Mouse (Mus musculus): ENCODE results near the gene Tmem211. TPM values are rescaled to one million over a fixed set of nuclear protein-coding genes. Genes with fewer than 3 reads are reported as not detected.

Tmem211 gene
- polyA plus RNA-seq, 1 experiment from 2014 or later: not detected

DNA sequence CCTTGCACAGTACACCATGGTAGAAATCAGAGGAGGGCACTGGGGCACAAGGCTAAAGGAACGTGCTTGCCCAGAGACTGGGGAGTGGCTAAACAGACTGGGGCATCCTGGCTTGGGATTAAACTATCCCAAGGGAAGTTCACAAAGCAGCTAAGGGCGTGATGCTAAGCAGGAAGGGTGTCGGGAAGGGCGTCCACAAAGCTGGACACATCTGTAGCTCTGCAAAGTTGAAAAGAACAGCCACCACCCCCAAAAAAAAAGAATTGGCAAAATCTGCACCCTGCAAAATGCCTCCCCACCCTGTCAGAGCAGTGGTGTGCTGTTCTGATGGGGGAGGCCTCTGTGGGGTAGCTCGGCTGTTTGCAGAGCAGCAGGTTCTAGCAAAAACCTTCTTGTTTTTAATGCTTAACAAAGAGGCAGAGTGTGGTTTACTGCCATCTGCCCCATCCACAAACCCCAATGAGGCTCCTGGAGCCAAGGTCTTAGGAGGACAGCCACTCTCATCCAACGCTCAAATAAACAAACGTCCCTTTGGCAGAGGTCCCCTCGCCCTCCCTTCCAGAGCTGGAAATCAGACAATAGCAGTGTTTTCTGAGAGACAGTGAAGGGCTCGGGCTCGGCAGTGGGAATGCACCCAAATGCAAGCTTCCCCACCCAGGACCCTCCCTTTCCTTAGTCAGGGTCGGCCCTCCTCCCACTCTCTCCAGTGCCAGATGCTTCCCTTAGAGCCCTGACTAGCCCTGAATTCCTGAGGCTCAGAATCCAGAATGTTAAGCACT, 17.9 kb upstream of the Tmem211 start:
- ATAC-seq (ENCODE audit: insufficient number of reproducible peaks, insufficient read depth, low FRiP score, low read depth): peak; percentile 61; the same call in 1 of the 2 replicates
- Histone ChIP-seq H3K4me1 (ENCODE audit: control insufficient read depth, insufficient read depth, low read length) (peaks cover 25% of the 10 kb centered on the region), H3K9ac (replicated peaks; ENCODE audit: low read depth, low read length) (no peak overlapping the region), H3K36me3 (ENCODE audit: control insufficient read depth, insufficient read depth, low read length) (no peaks in the 10 kb centered on the region), H3K4me3 (ENCODE audit: low read depth, low read length) (no peak overlapping the region), H3K27me3 (ENCODE audit: control insufficient read depth, insufficient read depth, low read length) (no peaks in the 10 kb centered on the region), H3K27ac (ENCODE audit: low read length) (peak overlapping the region; percentile 89), H3K9me3 (ENCODE audit: control insufficient read depth, low read depth, low read length) (no peaks in the 10 kb centered on the region), H3K4me2 (replicated peaks; ENCODE audit: low read depth, low read length) (0 out of 2 replicates have a peak overlapping the region, but pooled peaks have one; percentile 10)
- 29% methylated on average over 11 of the region's 11 CpGs for WGBS

DNA sequence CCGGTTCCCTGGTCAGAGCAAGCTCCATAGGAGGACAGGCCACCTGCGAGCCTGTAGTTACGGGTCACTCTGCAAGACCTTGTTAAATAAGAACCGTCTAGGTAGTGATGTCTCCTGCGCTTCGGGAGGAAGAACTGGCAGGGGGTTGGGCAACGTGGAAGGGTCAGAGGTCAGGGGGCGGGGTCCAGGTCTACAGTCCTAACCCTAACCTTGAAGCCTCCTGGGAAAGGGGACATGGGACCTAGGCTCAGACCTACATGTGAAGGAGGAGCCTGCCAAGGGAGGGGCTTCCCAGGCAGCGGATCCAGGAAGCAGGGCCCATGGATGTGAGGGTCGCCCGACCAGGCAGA, 17.3 kb upstream of the Tmem211 start:
- peaks cover 25% of the 10 kb centered on the region for H3K4me1 ChIP-seq (ENCODE audit: control insufficient read depth, insufficient read depth, low read length)
- H3K27me3 ChIP-seq (ENCODE audit: control insufficient read depth, insufficient read depth, low read length): no peaks in the 10 kb centered on the region
- 39% methylated on average over 11 of the region's 11 CpGs for WGBS
- H3K9ac ChIP-seq (replicated peaks; ENCODE audit: low read depth, low read length): no peak overlapping the region
- H3K36me3 ChIP-seq (ENCODE audit: control insufficient read depth, insufficient read depth, low read length): no peaks in the 10 kb centered on the region
- ATAC-seq (ENCODE audit: insufficient number of reproducible peaks, insufficient read depth, low FRiP score, low read depth): peak; percentile 16; the same call in 1 of the 2 replicates
- H3K4me2 ChIP-seq (replicated peaks; ENCODE audit: low read depth, low read length): 0 out of 2 replicates have a peak overlapping the region, but pooled peaks have one; percentile 10
- no peak overlapping the region for H3K4me3 ChIP-seq (ENCODE audit: low read depth, low read length)
- H3K27ac ChIP-seq (ENCODE audit: low read length): peak overlapping the region; percentile 89
- no peaks in the 10 kb centered on the region for H3K9me3 ChIP-seq (ENCODE audit: control insufficient read depth, low read depth, low read length)

DNA sequence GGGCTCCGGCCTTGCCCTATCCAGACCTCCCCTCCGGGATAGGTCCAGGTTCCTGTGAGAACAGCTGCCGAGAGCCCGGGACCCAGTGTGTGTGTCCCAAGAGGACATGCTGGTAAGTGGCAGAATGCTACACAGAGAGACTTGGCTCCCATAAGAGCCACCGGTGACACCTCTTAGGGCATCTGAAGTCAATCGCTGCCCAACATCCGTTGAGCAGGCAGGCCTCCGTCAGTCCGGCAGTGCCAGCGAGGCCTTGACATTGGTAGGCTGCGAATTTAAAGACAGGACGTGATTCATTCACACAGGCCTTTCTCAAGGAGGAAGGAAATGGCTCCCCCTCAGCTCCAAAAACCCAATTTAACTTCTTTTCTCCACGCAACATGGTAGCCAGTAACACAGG, 16.8 kb upstream of the Tmem211 start:
- Histone ChIP-seq H3K4me2 (replicated peaks; ENCODE audit: low read depth, low read length) (no peak overlapping the region), H3K4me1 (ENCODE audit: control insufficient read depth, insufficient read depth, low read length) (peaks cover 25% of the 10 kb centered on the region), H3K27me3 (ENCODE audit: control insufficient read depth, insufficient read depth, low read length) (no peaks in the 10 kb centered on the region), H3K9me3 (ENCODE audit: control insufficient read depth, low read depth, low read length) (no peaks in the 10 kb centered on the region), H3K36me3 (ENCODE audit: control insufficient read depth, insufficient read depth, low read length) (no peaks in the 10 kb centered on the region), H3K9ac (replicated peaks; ENCODE audit: low read depth, low read length) (no peak overlapping the region), H3K4me3 (ENCODE audit: low read depth, low read length) (no peak overlapping the region), H3K27ac (ENCODE audit: low read length) (peak overlapping the region; percentile 89)
- 81% methylated on average over 13 of the region's 13 CpGs for WGBS
- no peak for ATAC-seq (ENCODE audit: insufficient number of reproducible peaks, insufficient read depth, low FRiP score, low read depth)

DNA sequence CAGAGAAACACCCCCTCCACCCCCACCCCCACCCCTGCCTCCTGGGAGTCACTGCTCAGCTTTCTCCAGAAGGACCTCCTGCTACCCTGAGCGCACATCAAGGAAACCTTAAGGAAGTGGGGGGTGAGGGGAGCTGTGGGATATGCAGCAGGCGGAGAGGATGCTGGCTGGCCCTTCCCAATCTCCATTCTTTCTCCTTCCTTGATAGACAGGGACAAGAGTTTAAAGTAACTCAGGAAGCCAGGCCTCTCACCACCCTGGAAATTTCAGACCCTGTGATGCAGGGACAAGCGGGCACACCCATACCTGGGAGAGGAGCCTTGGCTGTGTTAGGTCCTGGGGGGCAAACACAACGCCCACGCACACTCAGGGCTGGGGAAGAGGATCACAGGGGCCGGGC, 16.4 kb upstream of the Tmem211 start:
- no peak for ATAC-seq (ENCODE audit: insufficient number of reproducible peaks, insufficient read depth, low FRiP score, low read depth)

DNA sequence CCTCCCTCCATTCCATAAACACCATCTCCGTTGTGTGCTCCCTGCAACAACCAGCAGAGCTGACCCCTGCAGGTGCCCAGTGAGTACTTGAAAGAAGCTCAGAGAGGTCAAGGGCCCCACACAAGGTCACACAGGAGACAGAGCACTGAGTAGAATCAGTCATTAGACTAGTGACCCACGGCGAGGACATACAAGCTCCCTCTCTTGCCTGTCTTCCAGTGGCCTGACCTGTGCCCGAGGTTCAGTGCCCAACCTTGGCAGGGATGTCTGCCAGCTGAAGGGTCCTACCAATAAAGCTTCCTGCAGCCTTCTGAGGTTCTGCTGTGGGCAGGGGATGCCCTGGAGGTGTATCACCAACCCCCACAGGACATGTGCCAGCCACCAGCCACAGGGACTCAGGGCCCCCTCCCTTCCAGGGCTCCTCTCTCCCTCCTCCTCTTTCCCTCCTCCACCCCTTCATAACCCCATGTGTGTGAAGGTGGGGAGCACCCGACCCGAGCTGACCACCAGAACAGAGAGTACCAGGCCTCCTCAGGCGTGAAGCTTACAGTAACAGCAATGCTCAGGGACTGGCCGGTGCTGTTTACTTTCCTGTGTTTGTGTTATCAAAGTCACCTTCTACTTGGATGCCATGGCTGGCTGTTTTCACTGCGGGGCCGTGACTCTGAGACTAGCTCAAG, 14.4 kb upstream of the Tmem211 start:
- ATAC-seq (ENCODE audit: insufficient number of reproducible peaks, insufficient read depth, low FRiP score, low read depth): no peak
- Histone ChIP-seq H3K4me2 (replicated peaks; ENCODE audit: low read depth, low read length) (no peak overlapping the region), H3K4me3 (ENCODE audit: low read depth, low read length) (no peak overlapping the region), H3K27ac (ENCODE audit: low read length) (no peak overlapping the region), H3K4me1 (ENCODE audit: control insufficient read depth, insufficient read depth, low read length) (peaks cover 27% of the 10 kb centered on the region), H3K9ac (replicated peaks; ENCODE audit: low read depth, low read length) (no peak overlapping the region), H3K27me3 (ENCODE audit: control insufficient read depth, insufficient read depth, low read length) (no peaks in the 10 kb centered on the region), H3K36me3 (ENCODE audit: control insufficient read depth, insufficient read depth, low read length) (no peaks in the 10 kb centered on the region), H3K9me3 (ENCODE audit: control insufficient read depth, low read depth, low read length) (no peaks in the 10 kb centered on the region)
- 68% methylated on average over 10 of the region's 10 CpGs for WGBS

More for the DNA sequence above, 16.4 kb upstream of the Tmem211 start:
- peaks cover 25% of the 10 kb centered on the region for H3K4me1 ChIP-seq (ENCODE audit: control insufficient read depth, insufficient read depth, low read length)
- 76% methylated on average over 6 of the region's 6 CpGs for WGBS
- no peak overlapping the region for H3K4me2 ChIP-seq (replicated peaks; ENCODE audit: low read depth, low read length)
- H3K9me3 ChIP-seq (ENCODE audit: control insufficient read depth, low read depth, low read length): no peaks in the 10 kb centered on the region
- no peak overlapping the region for H3K4me3 ChIP-seq (ENCODE audit: low read depth, low read length)
- no peaks in the 10 kb centered on the region for H3K27me3 ChIP-seq (ENCODE audit: control insufficient read depth, insufficient read depth, low read length)
- no peaks in the 10 kb centered on the region for H3K36me3 ChIP-seq (ENCODE audit: control insufficient read depth, insufficient read depth, low read length)
- no peak overlapping the region for H3K9ac ChIP-seq (replicated peaks; ENCODE audit: low read depth, low read length)
- peak overlapping the region; percentile 89; the same call in 1 of the 2 replicates for H3K27ac ChIP-seq (ENCODE audit: low read length)

DNA sequence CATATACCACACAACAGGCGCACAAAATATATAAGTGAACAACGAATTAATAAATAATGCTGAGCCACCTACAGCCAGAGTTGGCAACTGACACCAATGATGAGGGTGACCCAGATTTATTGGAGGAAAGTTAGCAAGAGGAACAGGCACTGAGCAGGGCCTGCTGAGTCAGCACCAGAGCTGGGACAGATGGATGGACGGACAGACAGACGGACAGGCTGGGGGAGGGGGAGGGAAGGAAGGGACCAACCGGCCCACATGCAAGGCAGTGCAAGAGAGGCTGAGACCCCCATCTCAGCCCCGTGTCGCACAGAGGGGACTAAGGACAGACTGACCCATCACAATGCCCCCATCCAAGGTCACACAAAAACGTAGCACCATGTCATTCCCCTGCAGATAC, 12.7 kb upstream of the Tmem211 start:
- WGBS: 89% methylated on average over 8 of the region's 8 CpGs
- H3K36me3 ChIP-seq (ENCODE audit: control insufficient read depth, insufficient read depth, low read length): no peaks in the 10 kb centered on the region
- H3K4me1 ChIP-seq (ENCODE audit: control insufficient read depth, insufficient read depth, low read length): peaks cover 20% of the 10 kb centered on the region
- no peak for ATAC-seq (ENCODE audit: insufficient number of reproducible peaks, insufficient read depth, low FRiP score, low read depth)
- H3K9ac ChIP-seq (replicated peaks; ENCODE audit: low read depth, low read length): no peak overlapping the region
- no peak overlapping the region for H3K4me3 ChIP-seq (ENCODE audit: low read depth, low read length)
- H3K9me3 ChIP-seq (ENCODE audit: control insufficient read depth, low read depth, low read length): no peaks in the 10 kb centered on the region
- H3K27me3 ChIP-seq (ENCODE audit: control insufficient read depth, insufficient read depth, low read length): no peaks in the 10 kb centered on the region
- H3K27ac ChIP-seq (ENCODE audit: low read length): no peak overlapping the region
- no peak overlapping the region for H3K4me2 ChIP-seq (replicated peaks; ENCODE audit: low read depth, low read length)

DNA sequence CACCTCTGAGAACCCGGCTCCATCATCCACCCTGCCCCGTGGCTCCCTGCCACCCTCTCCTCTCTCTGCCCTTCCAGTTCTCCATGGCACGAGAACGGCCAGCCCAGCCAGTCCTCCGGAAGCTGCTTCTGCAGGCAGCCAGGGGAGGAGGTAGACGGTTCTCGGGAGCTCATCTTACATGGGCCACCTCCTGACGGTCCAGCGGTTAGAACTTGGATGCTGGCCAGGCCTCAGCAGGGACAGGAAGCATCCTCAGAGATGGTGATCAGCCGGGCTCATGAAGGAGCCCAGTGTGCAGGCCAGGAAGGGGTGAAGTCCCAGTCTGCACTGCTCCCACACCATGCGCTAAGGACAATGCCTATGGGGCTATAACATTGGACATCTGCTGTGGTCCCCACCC, 12.3 kb upstream of the Tmem211 start:
- Histone ChIP-seq H3K36me3 (ENCODE audit: control insufficient read depth, insufficient read depth, low read length) (no peaks in the 10 kb centered on the region), H3K9ac (replicated peaks; ENCODE audit: low read depth, low read length) (no peak overlapping the region), H3K9me3 (ENCODE audit: control insufficient read depth, low read depth, low read length) (no peaks in the 10 kb centered on the region), H3K4me3 (ENCODE audit: low read depth, low read length) (no peak overlapping the region), H3K4me2 (replicated peaks; ENCODE audit: low read depth, low read length) (no peak overlapping the region), H3K27ac (ENCODE audit: low read length) (no peak overlapping the region), H3K4me1 (ENCODE audit: control insufficient read depth, insufficient read depth, low read length) (peaks cover 16% of the 10 kb centered on the region), H3K27me3 (ENCODE audit: control insufficient read depth, insufficient read depth, low read length) (no peaks in the 10 kb centered on the region)
- ATAC-seq (ENCODE audit: insufficient number of reproducible peaks, insufficient read depth, low FRiP score, low read depth): 0 out of 2 replicates have a peak, but pooled peaks have one; percentile 21
- 50% methylated on average over 11 of the region's 11 CpGs for WGBS

DNA sequence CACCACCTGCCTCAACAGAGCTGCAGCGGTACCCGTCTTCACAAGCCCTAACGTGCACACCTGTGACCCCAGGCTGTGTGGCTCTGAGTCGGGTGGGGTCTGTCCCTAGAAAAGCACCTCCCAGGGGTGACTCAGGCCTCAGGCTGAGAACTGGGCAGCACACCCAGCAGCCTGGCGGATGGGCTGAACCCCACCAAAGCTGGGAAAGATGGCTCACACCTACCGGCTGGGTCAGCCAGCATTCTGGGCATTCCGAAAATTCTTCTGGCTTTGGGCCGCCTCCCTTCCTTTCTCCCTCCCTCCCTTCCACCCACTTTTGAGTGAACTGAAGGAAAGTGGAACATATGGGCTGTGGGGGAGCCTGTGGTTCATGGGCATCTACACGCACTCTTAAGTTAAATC, 11.1 kb upstream of the Tmem211 start:
- Histone ChIP-seq H3K9me3 (ENCODE audit: control insufficient read depth, low read depth, low read length) (no peaks in the 10 kb centered on the region), H3K36me3 (ENCODE audit: control insufficient read depth, insufficient read depth, low read length) (no peaks in the 10 kb centered on the region), H3K4me1 (ENCODE audit: control insufficient read depth, insufficient read depth, low read length) (peaks cover 12% of the 10 kb centered on the region; the same call in 1 of the 2 replicates), H3K4me2 (replicated peaks; ENCODE audit: low read depth, low read length) (no peak overlapping the region), H3K27ac (ENCODE audit: low read length) (no peak overlapping the region), H3K4me3 (ENCODE audit: low read depth, low read length) (no peak overlapping the region), H3K27me3 (ENCODE audit: control insufficient read depth, insufficient read depth, low read length) (no peaks in the 10 kb centered on the region), H3K9ac (replicated peaks; ENCODE audit: low read depth, low read length) (no peak overlapping the region)
- ATAC-seq (ENCODE audit: insufficient number of reproducible peaks, insufficient read depth, low FRiP score, low read depth): no peak
- 64% methylated on average over 9 of the region's 9 CpGs for WGBS
